Mouse (Mus musculus): ENCODE data around the gene Ubox5. TPM values are rescaled to one million over a fixed set of nuclear protein-coding genes. Genes with fewer than 3 reads are reported as not detected.
"Not testable (repeated sequence)": the region's sequence is repeated elsewhere in the genome, so short reads cannot be mapped to it uniquely, and the experiment has no call there.

Ubox5 gene
- polyA plus RNA-seq, 1 experiment from 2014 or later, result 2.6 TPM

GRCm38 (mm10) chr2:130649028-130649427, 19.2 kb upstream of the Ubox5 start:
- TF ChIP-seq CTCF (IDR thresholded peaks at IDR 0.05; ENCODE audit: low read depth), result peak; percentile 18; the same call in 1 of the 2 replicates
- H3K9ac ChIP-seq (replicated peaks), result not testable (repeated sequence)

GRCm38 (mm10) chr2:130645198-130645597, 15.4 kb upstream of the Ubox5 start:
- Histone ChIP-seq H3K4me1 (ENCODE audit: insufficient read depth) (peaks cover 11% of the 10 kb centered on the region), H3K36me3 (replicated peaks; ENCODE audit: insufficient read depth, low read length) (0 out of 2 replicates have a peak, but pooled peaks cover under 1% of the 10 kb centered on the region), H3K9ac (replicated peaks) (no peak overlapping the region), H3K27me3 (ENCODE audit: insufficient read depth, low read length) (no peaks in the 10 kb centered on the region), H3K9me3 (ENCODE audit: low read length) (no peaks in the 10 kb centered on the region), H3K27ac (ENCODE audit: low read depth) (no peak overlapping the region), H3K4me3 (ENCODE audit: low read depth, low read length) (no peak overlapping the region), H3K4me2 (ENCODE audit: low read depth, low read length) (no peak overlapping the region)
- DNase-seq (no peak), ATAC-seq (no peak)
- WGBS (ENCODE audit: insufficient replicate concordance), result 77% methylated on average over 4 of the region's 4 CpGs
- no peak for TF ChIP-seq EP300 (IDR thresholded peaks at IDR 0.05; ENCODE audit: low read depth)
- no peak for TF ChIP-seq CTCF (IDR thresholded peaks at IDR 0.05; ENCODE audit: low read depth)

More at GRCm38 (mm10) chr2:130649028-130649427, 19.2 kb upstream of the Ubox5 start:
- H3K4me2 ChIP-seq (ENCODE audit: low read depth, low read length); H3K27me3 ChIP-seq (ENCODE audit: insufficient read depth, low read length); H3K9me3 ChIP-seq (ENCODE audit: low read length); H3K27ac ChIP-seq (ENCODE audit: low read depth); DNase-seq; H3K4me3 ChIP-seq (ENCODE audit: low read depth, low read length); ATAC-seq; H3K4me1 ChIP-seq (ENCODE audit: insufficient read depth): not testable (repeated sequence)
- H3K36me3 ChIP-seq (replicated peaks; ENCODE audit: insufficient read depth, low read length), result peaks cover 16% of the 10 kb centered on the region
- WGBS (ENCODE audit: insufficient replicate concordance), result 76% methylated on average over 6 of the region's 6 CpGs

- Histone ChIP-seq H3K27ac (ENCODE audit: low read depth) (peak within 1 kb of the TSS; percentile 74), H3K4me1 (ENCODE audit: insufficient read depth) (peaks cover 16% of the 10 kb centered on the region), H3K9me3 (ENCODE audit: low read length) (no peaks in the 10 kb centered on the region), H3K4me2 (ENCODE audit: low read depth, low read length) (peak within 1 kb of the TSS; percentile 100), H3K36me3 (replicated peaks; ENCODE audit: insufficient read depth, low read length) (no peaks in the 10 kb centered on the region), H3K27me3 (ENCODE audit: insufficient read depth, low read length) (peaks cover 3% of the 10 kb centered on the region; the same call in 1 of the 2 replicates), H3K9ac (replicated peaks) (peak within 1 kb of the TSS; percentile 70), H3K4me3 (ENCODE audit: low read depth, low read length) (peak within 1 kb of the TSS; percentile 72)
- TF ChIP-seq CTCF (IDR thresholded peaks at IDR 0.05; ENCODE audit: low read depth), result no peak
- TF ChIP-seq EP300 (IDR thresholded peaks at IDR 0.05; ENCODE audit: low read depth), result no peak
- DNase-seq, result peak; percentile 96
- ATAC-seq, result peak; percentile 96
- 4% methylated on average over 35 of the region's 40 CpGs for WGBS (ENCODE audit: insufficient replicate concordance)
Measured at GRCm38 (mm10) chr2:130642684-130643369, 13.0 kb upstream of the Ubox5 start, which contains the start of gene Lzts3. Gene Lzts3 (minus strand): TSS chr2:130642803.

GRCm38 (mm10) chr2:130642197-130642660, 12.4 kb upstream of the Ubox5 start:
- Histone ChIP-seq H3K27me3 (ENCODE audit: insufficient read depth, low read length) (peaks cover 5% of the 10 kb centered on the region; the same call in 1 of the 2 replicates), H3K4me1 (ENCODE audit: insufficient read depth) (peaks cover 16% of the 10 kb centered on the region), H3K27ac (ENCODE audit: low read depth) (peak overlapping the region; percentile 74), H3K9ac (replicated peaks) (peak overlapping the region; percentile 70), H3K4me2 (ENCODE audit: low read depth, low read length) (peak overlapping the region; percentile 100), H3K36me3 (replicated peaks; ENCODE audit: insufficient read depth, low read length) (no peaks in the 10 kb centered on the region), H3K4me3 (ENCODE audit: low read depth, low read length) (peak overlapping the region; percentile 72), H3K9me3 (ENCODE audit: low read length) (no peaks in the 10 kb centered on the region)
- WGBS (ENCODE audit: insufficient replicate concordance), result under 1% methylated on average over 19 of the region's 27 CpGs
- ATAC-seq (peak; percentile 40), DNase-seq (no peak)
- no peak for TF ChIP-seq EP300 (IDR thresholded peaks at IDR 0.05; ENCODE audit: low read depth)
- TF ChIP-seq CTCF (IDR thresholded peaks at IDR 0.05; ENCODE audit: low read depth), result no peak

GRCm38 (mm10) chr2:130641351-130642025, 11.7 kb upstream of the Ubox5 start:
- WGBS (ENCODE audit: insufficient replicate concordance), result 67% methylated on average over 6 of the region's 6 CpGs
- TF ChIP-seq EP300 (IDR thresholded peaks at IDR 0.05; ENCODE audit: low read depth) (no peak), CTCF (IDR thresholded peaks at IDR 0.05; ENCODE audit: low read depth) (no peak)
- ATAC-seq, result no peak
- Histone ChIP-seq H3K9ac (replicated peaks) (no peak overlapping the region), H3K36me3 (replicated peaks; ENCODE audit: insufficient read depth, low read length) (no peaks in the 10 kb centered on the region; the same call in 1 of the 2 replicates), H3K4me3 (ENCODE audit: low read depth, low read length) (no peak overlapping the region), H3K27ac (ENCODE audit: low read depth) (no peak overlapping the region), H3K9me3 (ENCODE audit: low read length) (no peaks in the 10 kb centered on the region), H3K4me1 (ENCODE audit: insufficient read depth) (peaks cover 16% of the 10 kb centered on the region), H3K27me3 (ENCODE audit: insufficient read depth, low read length) (peaks cover 11% of the 10 kb centered on the region), H3K4me2 (ENCODE audit: low read depth, low read length) (peak overlapping the region; percentile 100; the same call in 1 of the 2 replicates)
- DNase-seq, result no peak

GRCm38 (mm10) chr2:130639276-130639675, 9.4 kb upstream of the Ubox5 start:
- TF ChIP-seq EP300 (IDR thresholded peaks at IDR 0.05; ENCODE audit: low read depth) (no peak), CTCF (IDR thresholded peaks at IDR 0.05; ENCODE audit: low read depth) (no peak)
- Histone ChIP-seq H3K27ac (ENCODE audit: low read depth) (no peak overlapping the region), H3K36me3 (replicated peaks; ENCODE audit: insufficient read depth, low read length) (no peaks in the 10 kb centered on the region; the same call in 1 of the 2 replicates), H3K4me2 (ENCODE audit: low read depth, low read length) (no peak overlapping the region), H3K9me3 (ENCODE audit: low read length) (no peaks in the 10 kb centered on the region), H3K9ac (replicated peaks) (no peak overlapping the region), H3K27me3 (ENCODE audit: insufficient read depth, low read length) (peaks cover 33% of the 10 kb centered on the region), H3K4me1 (ENCODE audit: insufficient read depth) (peaks cover 18% of the 10 kb centered on the region), H3K4me3 (ENCODE audit: low read depth, low read length) (no peak overlapping the region)
- DNase-seq (no peak), ATAC-seq (no peak)
- WGBS (ENCODE audit: insufficient replicate concordance), result 91% methylated on average over 6 of the region's 6 CpGs

All from liver, postnatal 0 days (tissue).